Mouse (Mus musculus) midbrain, postnatal 0 days (tissue): ENCODE data around the gene Pde10a. TPM values are rescaled to one million over a fixed set of nuclear protein-coding genes. Genes with fewer than 3 reads are reported as not detected.

Source experiments
- ATAC-seq: fragments of 200-750 bp; cut with Nextera tagmentation; 2 replicates; pipeline ENCODE4 v1.8.0; 2017; ENCODE audit warnings: moderate number of reproducible peaks, mild to moderate bottlenecking, moderate TSS enrichment, moderate library complexity; ENCODE audit not compliant: low FRiP score
- DNase-seq: peaks from one replicate; pipeline ENCODE4 v3.0.0-alpha.2; 2015; ENCODE audit warnings: low spot score
- H3K27ac ChIP-seq: fragments of 300-500 bp; sonication (generic); 2 replicates; pipeline ENCODE4 v1.5.1; 2014; ENCODE audit warnings: low read depth, mild to moderate bottlenecking, low read length, mixed read lengths
- H3K27me3 ChIP-seq: fragments of 300-500 bp; sonication (generic); 2 replicates; pipeline ENCODE4 v1.6.1; 2014; ENCODE audit warnings: low read length, control low read depth, mixed read lengths; ENCODE audit not compliant: insufficient read depth
- H3K36me3 ChIP-seq: fragments of 300-500 bp; sonication (generic); 2 replicates; pipeline ENCODE4 v1.6.1; 2014; ENCODE audit warnings: low read length, control low read depth, mixed read lengths; ENCODE audit not compliant: insufficient read depth
- H3K4me1 ChIP-seq: fragments of 300-500 bp; sonication (generic); 2 replicates; pipeline ENCODE4 v1.6.1; 2014; ENCODE audit warnings: mild to moderate bottlenecking, control low read depth, antibody characterized with exemption, low read length, mixed read lengths; ENCODE audit not compliant: insufficient read depth
- H3K4me2 ChIP-seq: fragments of 300-500 bp; sonication (generic); 2 replicates; pipeline ENCODE4 v1.6.1; 2014; ENCODE audit warnings: low read depth, mild to moderate bottlenecking, low read length, mixed read lengths; ENCODE audit not compliant: poor library complexity, severe bottlenecking
- H3K4me3 ChIP-seq: fragments of 300-500 bp; sonication (generic); 2 replicates; pipeline ENCODE4 v1.5.1; 2014; ENCODE audit warnings: low read depth, mild to moderate bottlenecking, low read length, moderate library complexity
- H3K9ac ChIP-seq: fragments of 300-500 bp; sonication (generic); replicated peaks from 2 replicates; pipeline ENCODE4 v1.6.1; 2014; ENCODE audit warnings: mild to moderate bottlenecking, low read length, moderate library complexity, mixed read lengths; ENCODE audit not compliant: poor library complexity, severe bottlenecking
- H3K9me3 ChIP-seq: fragments of 300-500 bp; sonication (generic); 2 replicates; pipeline ENCODE4 v1.6.1; 2016; ENCODE audit warnings: low read length, control low read depth
- CTCF ChIP-seq: IDR thresholded peaks from 2 replicates; pipeline ENCODE4 v1.5.1; 2016; ENCODE audit warnings: antibody characterized with exemption, mild to moderate bottlenecking
- WGBS: fragments of 180-500 bp; shearing (Covaris S2); extraction: QIAGEN DNeasy Blood & Tissue Kit; methylation state at CpG from one replicate; pipeline ENCODE4 v1.1.7; 2014; 5-methylcytosine and 5-hydroxymethylcytosine counted together
- polyA plus RNA-seq: library from polyadenylated mRNA; unstranded; fragments of >200 nt; fragmentation: Nextera tagmentation; extraction: Ambion mirVana; gene quantifications from 2 replicates; pipeline ENCODE4 v1.2.1, GENCODE M21; 2015
- total RNA-seq: library from RNA; depleted of rRNA; stranded (reverse); fragments of >200 nt; gene quantifications from 2 replicates; pipeline ENCODE4 v1.2.3, GENCODE M21; 2014

The Pde10a gene
- total and polyA plus RNA-seq, 2 experiments from 2014 or later = 8.6 to 40.3 TPM

DNA sequence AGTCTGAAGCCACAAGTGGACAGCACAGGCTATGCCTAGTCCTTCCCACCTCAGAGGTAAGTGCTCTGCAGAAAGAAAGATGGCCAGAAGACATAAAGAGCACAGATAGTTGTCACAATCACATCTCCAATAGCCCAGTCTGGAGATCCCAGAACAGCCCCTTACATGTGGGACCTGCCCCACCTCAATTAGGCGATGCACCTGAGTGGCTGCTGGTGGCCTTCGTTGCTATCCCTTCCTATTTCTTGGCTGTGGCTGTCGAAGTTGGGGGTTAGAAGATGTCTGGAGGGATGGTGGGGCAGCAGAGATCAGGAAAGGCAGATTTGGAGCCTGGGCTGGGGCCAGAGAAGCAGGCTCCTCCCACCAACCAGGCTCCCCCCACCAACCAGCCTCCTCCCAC is 111.1 kb downstream of the Pde10a start:
- Histone ChIP-seq H3K4me1 (no peaks in the 10 kb centered on the region), H3K27ac (no peak overlapping the region), H3K4me2 (no peak overlapping the region), H3K27me3 (no peaks in the 10 kb centered on the region), H3K36me3 (no peaks in the 10 kb centered on the region), H3K4me3 (no peak overlapping the region), H3K9me3 (no peaks in the 10 kb centered on the region), H3K9ac (no peak overlapping the region)
- no peak for DNase-seq
- WGBS = 83% methylated on average over 3 of the region's 3 CpGs
- no peak for TF ChIP-seq CTCF
- ATAC-seq = no peak

DNA sequence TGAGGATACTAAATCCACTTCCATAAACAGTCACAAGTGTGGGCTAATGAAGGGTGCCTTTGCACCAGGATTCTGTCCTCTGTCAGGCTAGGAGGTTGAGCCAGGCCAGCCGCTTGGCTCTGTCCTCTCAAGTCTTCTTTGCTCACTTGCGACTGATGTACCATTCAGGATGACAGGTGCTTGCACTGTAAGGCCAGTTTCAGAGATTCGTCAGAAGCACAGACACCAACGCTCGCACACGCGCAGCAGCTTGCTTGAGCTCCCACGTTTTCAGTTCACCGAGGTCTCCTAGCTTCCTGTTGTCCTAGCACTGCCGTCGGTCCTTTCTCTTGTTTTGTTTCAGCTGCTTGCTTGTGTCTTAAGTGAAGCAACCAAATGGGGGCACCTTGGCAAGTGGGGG is 111.5 kb downstream of the Pde10a start:
- H3K36me3 ChIP-seq = no peaks in the 10 kb centered on the region
- no peak overlapping the region for H3K4me2 ChIP-seq
- H3K9ac ChIP-seq = no peak overlapping the region
- H3K9me3 ChIP-seq = no peaks in the 10 kb centered on the region
- no peaks in the 10 kb centered on the region for H3K4me1 ChIP-seq
- 74% methylated on average over 11 of the region's 11 CpGs for WGBS
- ATAC-seq = no peak
- no peak overlapping the region for H3K27ac ChIP-seq
- H3K27me3 ChIP-seq = no peaks in the 10 kb centered on the region
- H3K4me3 ChIP-seq = no peak overlapping the region
- no peak for TF ChIP-seq CTCF
- no peak for DNase-seq

DNA sequence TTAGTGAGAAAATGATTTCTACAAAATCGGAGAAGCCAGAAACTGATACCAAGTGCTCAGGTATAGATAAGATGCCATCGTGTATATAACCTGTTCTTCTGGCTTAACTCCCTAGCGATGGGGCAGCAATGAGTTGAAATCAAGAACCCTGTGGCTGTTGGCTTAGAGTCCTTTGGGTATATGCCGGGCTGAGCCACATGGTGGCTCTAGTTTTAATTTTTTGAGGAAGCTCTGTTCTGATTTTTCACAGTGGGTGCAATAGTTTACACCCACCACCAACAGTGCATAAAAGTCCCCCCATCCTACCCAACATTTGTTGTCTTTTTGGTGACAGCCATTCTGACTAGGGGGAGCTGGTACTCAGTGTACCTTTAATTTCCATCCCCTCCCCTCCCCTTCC is 112.0 kb downstream of the Pde10a start:
- H3K36me3 ChIP-seq = no peaks in the 10 kb centered on the region
- no peak for ATAC-seq
- no peak overlapping the region for H3K4me2 ChIP-seq
- no peaks in the 10 kb centered on the region for H3K9me3 ChIP-seq
- WGBS = 73% methylated on average over 4 of the region's 4 CpGs
- no peak overlapping the region for H3K9ac ChIP-seq
- no peak overlapping the region for H3K4me3 ChIP-seq
- H3K27ac ChIP-seq = no peak overlapping the region
- DNase-seq = no peak
- H3K27me3 ChIP-seq = no peaks in the 10 kb centered on the region
- TF ChIP-seq CTCF = peak; percentile 41
- H3K4me1 ChIP-seq = no peaks in the 10 kb centered on the region

DNA sequence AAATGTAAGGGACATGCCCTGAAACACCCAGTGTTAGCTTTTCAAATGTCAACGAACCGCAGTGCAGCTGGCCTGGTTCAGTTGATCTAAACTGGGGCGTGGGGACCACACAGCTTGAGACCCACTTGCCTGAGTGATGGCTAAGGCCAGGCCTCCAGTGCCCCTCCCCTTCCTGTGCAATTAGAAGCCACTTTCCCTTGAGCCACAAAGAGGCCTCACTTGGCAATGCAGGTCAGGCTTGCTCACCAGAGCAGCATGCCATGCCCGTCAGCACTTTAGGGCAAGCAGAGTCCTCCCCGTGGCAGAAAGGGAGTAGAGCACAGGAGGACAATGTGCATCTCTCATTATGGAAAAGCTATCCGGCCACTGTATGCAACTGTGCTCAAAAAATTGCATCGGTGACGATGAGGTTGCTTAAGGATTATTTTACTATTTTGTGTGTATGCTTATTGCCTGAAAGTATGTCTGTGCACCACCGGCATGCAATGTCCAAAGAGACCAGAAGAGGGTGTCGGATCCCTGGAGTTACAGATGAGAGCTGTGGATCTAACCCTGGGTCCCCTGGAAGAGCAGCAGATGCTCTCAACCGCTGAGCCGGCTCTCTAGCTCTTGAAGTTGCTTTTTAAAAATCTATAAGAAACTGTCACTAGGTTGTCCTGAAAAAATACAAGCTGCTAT is 114.7 kb downstream of the Pde10a start:
- H3K4me3 ChIP-seq = no peak overlapping the region
- 79% methylated on average over 12 of the region's 12 CpGs for WGBS
- no peak overlapping the region for H3K27ac ChIP-seq
- H3K4me2 ChIP-seq = no peak overlapping the region
- peak; percentile 52 for TF ChIP-seq CTCF
- DNase-seq (no peak), ATAC-seq (no peak)
- no peaks in the 10 kb centered on the region for H3K4me1 ChIP-seq
- no peaks in the 10 kb centered on the region for H3K36me3 ChIP-seq
- H3K9ac ChIP-seq = no peak overlapping the region
- H3K27me3 ChIP-seq = no peaks in the 10 kb centered on the region
- H3K9me3 ChIP-seq = no peaks in the 10 kb centered on the region

DNA sequence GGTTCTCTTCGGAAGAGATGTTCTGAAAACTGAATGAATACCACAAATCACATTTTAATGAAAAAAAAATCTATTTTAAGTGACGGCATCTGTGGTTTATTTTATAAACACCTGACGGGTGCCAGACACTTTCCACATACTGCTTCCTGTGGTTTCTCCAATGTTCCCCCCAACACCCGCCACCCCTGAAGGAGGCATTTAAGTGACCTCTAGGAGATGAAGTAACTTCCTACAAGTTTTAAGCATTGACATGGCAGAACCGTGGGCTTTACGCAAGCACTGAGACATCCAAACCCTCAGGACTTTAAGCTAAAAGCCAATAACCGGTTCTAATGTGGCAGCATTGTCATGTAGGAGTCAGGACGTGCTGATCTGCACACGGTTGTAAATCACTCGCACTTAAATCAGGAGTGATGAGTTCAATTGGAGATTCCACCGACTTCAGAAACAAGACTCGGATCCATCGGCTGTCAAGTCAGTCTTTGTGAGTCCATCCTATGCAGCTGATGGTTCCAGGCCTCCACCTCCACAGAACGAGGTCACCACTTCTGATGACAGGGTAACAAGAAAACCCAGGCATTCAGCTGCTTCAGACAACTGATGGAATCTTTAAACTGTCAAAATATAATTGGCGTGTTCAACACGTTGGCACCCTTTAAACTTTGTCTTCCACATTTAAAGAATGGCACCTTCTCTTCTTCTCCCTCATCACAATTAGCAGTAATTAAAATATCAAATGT is 115.7 kb downstream of the Pde10a start:
- Histone ChIP-seq H3K4me1 (no peaks in the 10 kb centered on the region), H3K9ac (no peak overlapping the region), H3K4me2 (no peak overlapping the region), H3K36me3 (no peaks in the 10 kb centered on the region), H3K27ac (no peak overlapping the region), H3K9me3 (no peaks in the 10 kb centered on the region), H3K27me3 (no peaks in the 10 kb centered on the region), H3K4me3 (no peak overlapping the region)
- no peak for DNase-seq
- WGBS = 86% methylated on average over 16 of the region's 16 CpGs
- ATAC-seq = no peak
- no peak for TF ChIP-seq CTCF

DNA sequence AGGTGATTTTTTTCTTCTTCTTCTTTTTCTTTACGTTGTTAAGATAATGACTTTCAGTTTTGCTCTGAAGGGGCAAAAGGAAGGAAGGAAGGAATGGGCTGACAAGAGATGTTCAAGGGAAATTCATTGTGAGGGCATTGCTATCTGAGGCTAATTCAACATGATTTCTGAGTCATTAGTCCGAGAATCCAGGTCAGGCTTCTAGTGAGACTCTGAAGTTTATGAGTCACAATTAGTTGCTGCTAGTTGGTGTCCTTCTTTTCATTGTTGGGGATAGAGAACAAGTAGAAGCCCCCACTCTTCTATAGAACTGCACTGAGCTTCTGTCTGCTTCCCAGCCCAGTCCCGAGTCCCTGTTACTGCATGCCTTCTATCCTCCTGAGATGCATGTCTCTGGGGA is 116.3 kb downstream of the Pde10a start:
- H3K27ac ChIP-seq = no peak overlapping the region
- H3K27me3 ChIP-seq = no peaks in the 10 kb centered on the region
- DNase-seq = no peak
- H3K9ac ChIP-seq = no peak overlapping the region
- no peaks in the 10 kb centered on the region for H3K36me3 ChIP-seq
- no peaks in the 10 kb centered on the region for H3K4me1 ChIP-seq
- no peak for ATAC-seq
- H3K4me2 ChIP-seq = no peak overlapping the region
- H3K4me3 ChIP-seq = no peak overlapping the region
- TF ChIP-seq CTCF = no peak
- no peaks in the 10 kb centered on the region for H3K9me3 ChIP-seq
- WGBS = 68% methylated on average over 3 of the region's 3 CpGs
